Mouse (Mus musculus) forebrain, embryonic 16.5 days (tissue): ENCODE data around the gene Cpxm1. TPM values are rescaled to one million over a fixed set of nuclear protein-coding genes. Genes with fewer than 3 reads are reported as not detected.

Experiments used
- ATAC-seq: fragments of 200-750 bp; cut with Nextera tagmentation; 2 replicates; pipeline ENCODE4 v1.8.0; 2017; ENCODE audit warnings: mild to moderate bottlenecking, moderate library complexity
- H3K27ac ChIP-seq: fragments of 300-500 bp; sonication (generic); 2 replicates; pipeline ENCODE4 v1.5.1; 2014; ENCODE audit warnings: low read length, control low read depth
- H3K27me3 ChIP-seq: fragments of 300-500 bp; sonication (generic); replicated peaks from 2 replicates; pipeline ENCODE4 v1.6.1; 2014; ENCODE audit warnings: low read length; ENCODE audit not compliant: control insufficient read depth, insufficient read depth
- H3K36me3 ChIP-seq: fragments of 300-500 bp; sonication (generic); 2 replicates; pipeline ENCODE4 v1.6.1; 2014; ENCODE audit not compliant: control insufficient read depth, insufficient read depth
- H3K4me1 ChIP-seq: fragments of 300-500 bp; sonication (generic); replicated peaks from 2 replicates; pipeline ENCODE4 v1.6.1; 2014; ENCODE audit warnings: low read length; ENCODE audit not compliant: control insufficient read depth, insufficient read depth
- H3K4me2 ChIP-seq: fragments of 300-500 bp; sonication (generic); 2 replicates; pipeline ENCODE4 v1.6.1; 2014; ENCODE audit warnings: mild to moderate bottlenecking, low read length, control low read depth
- H3K4me3 ChIP-seq: fragments of 300-500 bp; sonication (generic); replicated peaks from 2 replicates; pipeline ENCODE4 v1.5.1; 2014; ENCODE audit warnings: mild to moderate bottlenecking, low read length, control low read depth
- H3K9ac ChIP-seq: fragments of 300-500 bp; sonication (generic); replicated peaks from 2 replicates; pipeline ENCODE4 v1.6.1; 2014; ENCODE audit warnings: low read depth, low read length, control low read depth
- H3K9me3 ChIP-seq: fragments of 300-500 bp; sonication (generic); 2 replicates; pipeline ENCODE4 v1.6.1; 2016; ENCODE audit warnings: low read length; ENCODE audit not compliant: control insufficient read depth
- WGBS: fragments of 180-500 bp; shearing (Covaris S2); extraction: QIAGEN DNeasy Blood & Tissue Kit; methylation state at CpG from one replicate; pipeline ENCODE4 v1.1.7; 2014; 5-methylcytosine and 5-hydroxymethylcytosine counted together
- polyA plus RNA-seq: library from polyadenylated mRNA; unstranded; fragments of >200 nt; fragmentation: Nextera tagmentation; extraction: Ambion mirVana; gene quantifications from 2 replicates; pipeline ENCODE4 v1.2.1, GENCODE M21; 2015

The Cpxm1 gene
- polyA plus RNA-seq, 1 experiment from 2014 or later = 18.1 TPM

DNA sequence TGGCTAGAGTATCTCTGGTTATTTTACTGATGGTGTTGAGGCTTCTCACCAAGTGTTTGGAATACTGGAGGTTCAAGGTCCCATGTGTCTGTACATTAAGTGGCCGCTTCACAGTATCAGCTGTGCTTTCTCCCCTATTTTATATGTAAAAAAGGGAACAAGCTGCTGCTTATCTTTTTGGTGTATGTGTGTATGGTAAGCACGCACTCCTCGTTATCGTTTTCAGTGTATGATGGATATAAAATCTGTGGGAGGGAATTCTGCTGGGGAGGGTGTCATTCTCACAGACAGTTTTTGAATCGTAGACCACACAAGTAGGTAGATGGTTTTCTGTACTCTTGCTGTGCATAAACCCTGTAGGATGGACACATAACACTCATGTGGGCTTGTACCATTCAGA lies 39.8 kb downstream of the Cpxm1 start:
- Histone ChIP-seq H3K4me3 (no peak overlapping the region), H3K4me2 (no peak overlapping the region), H3K27me3 (peaks cover 18% of the 10 kb centered on the region), H3K9me3 (no peaks in the 10 kb centered on the region), H3K4me1 (peaks cover 23% of the 10 kb centered on the region), H3K36me3 (no peaks in the 10 kb centered on the region), H3K9ac (no peak overlapping the region), H3K27ac (no peak overlapping the region)
- no peak for ATAC-seq
- 88% methylated on average over 5 of the region's 5 CpGs for WGBS

DNA sequence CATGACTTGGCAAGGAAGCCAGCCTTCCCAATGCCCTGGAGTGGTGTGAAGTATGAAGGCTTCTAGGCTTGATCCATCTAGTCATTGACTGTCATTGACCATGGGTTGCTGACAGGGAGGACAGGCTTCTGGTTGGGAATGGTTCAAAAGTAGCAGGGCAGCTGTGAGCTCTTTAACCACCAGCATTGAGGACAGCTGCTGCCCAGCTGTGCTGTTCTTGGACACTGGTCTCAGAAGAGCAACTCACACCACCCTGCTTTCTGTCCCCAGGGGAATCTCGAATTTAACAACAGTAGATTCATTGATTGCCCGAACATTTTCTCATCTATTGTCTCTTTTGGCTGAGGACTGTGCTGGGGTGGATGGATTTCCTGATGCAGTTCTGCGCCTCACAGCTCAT lies 43.5 kb downstream of the Cpxm1 start:
- Histone ChIP-seq H3K4me3 (no peak overlapping the region), H3K4me2 (no peak overlapping the region), H3K9me3 (no peaks in the 10 kb centered on the region), H3K9ac (no peak overlapping the region), H3K36me3 (no peaks in the 10 kb centered on the region), H3K4me1 (peaks cover 29% of the 10 kb centered on the region), H3K27ac (no peak overlapping the region), H3K27me3 (no peaks in the 10 kb centered on the region)
- ATAC-seq = no peak
- WGBS = 65% methylated on average over 3 of the region's 3 CpGs

DNA sequence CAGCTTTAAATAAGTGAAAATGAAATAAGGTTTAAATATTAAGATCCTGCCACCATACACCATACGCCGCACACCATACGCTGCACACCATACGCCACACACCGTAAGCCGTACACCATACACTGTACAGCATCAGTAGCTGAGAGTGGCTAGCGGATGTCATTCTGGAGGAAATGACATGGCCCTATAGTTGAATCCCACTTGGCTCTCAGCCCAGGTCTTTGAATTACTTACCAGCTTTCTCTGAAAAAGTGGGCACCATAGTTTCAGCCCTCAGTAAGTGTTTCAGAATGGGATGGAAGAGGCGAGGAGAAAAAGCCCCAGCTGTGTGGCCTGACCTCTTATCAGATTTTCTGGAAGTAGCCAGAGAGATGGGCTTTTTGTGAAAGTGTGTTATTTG lies 44.0 kb downstream of the Cpxm1 start:
- ATAC-seq = no peak
- H3K4me3 ChIP-seq = no peak overlapping the region
- no peak overlapping the region; the same call in 1 of the 2 replicates for H3K27ac ChIP-seq
- no peak overlapping the region for H3K4me2 ChIP-seq
- H3K9me3 ChIP-seq = no peaks in the 10 kb centered on the region
- 77% methylated on average over 8 of the region's 8 CpGs for WGBS
- no peaks in the 10 kb centered on the region for H3K36me3 ChIP-seq
- H3K9ac ChIP-seq = no peak overlapping the region
- no peaks in the 10 kb centered on the region for H3K27me3 ChIP-seq
- peaks cover 26% of the 10 kb centered on the region for H3K4me1 ChIP-seq

DNA sequence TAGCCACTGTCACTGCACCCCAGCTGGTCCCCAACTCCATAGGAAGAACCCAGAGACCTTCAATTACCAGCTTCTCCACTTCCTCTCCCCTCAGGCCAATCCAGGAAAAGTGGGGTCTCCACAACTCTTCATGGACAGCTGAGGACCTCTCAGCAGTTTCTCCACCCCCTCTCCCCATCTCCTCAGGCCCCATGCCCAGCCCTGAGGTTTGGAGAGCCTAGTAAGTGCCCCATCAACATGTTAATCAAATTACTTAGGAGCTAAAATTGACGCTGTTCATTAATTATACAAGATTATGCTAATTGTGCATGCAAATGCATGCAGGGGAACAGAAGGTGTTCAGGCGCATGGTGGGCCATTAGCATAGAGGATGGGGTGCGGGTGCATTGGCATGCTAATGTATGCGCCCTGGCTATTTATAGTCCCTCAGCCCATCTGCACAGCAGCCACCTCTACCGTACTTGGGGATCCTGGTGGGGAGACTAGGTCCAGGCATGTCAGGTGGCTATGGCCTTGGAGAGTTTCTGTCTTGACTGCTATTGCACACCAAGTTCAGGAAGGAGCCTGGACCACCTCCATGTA lies 45.5 kb downstream of the Cpxm1 start:
- H3K9ac ChIP-seq = no peak overlapping the region
- H3K4me3 ChIP-seq = no peak overlapping the region
- peaks cover 26% of the 10 kb centered on the region for H3K4me1 ChIP-seq
- H3K27ac ChIP-seq = peak overlapping the region; percentile 57
- no peaks in the 10 kb centered on the region for H3K9me3 ChIP-seq
- WGBS = 6% methylated on average over 5 of the region's 5 CpGs
- H3K4me2 ChIP-seq = no peak overlapping the region
- no peaks in the 10 kb centered on the region for H3K27me3 ChIP-seq
- peak; percentile 99 for ATAC-seq
- H3K36me3 ChIP-seq = no peaks in the 10 kb centered on the region

- WGBS = 88% methylated on average over 3 of the region's 3 CpGs
- Histone ChIP-seq H3K27me3 (no peaks in the 10 kb centered on the region), H3K9me3 (no peaks in the 10 kb centered on the region), H3K36me3 (no peaks in the 10 kb centered on the region), H3K4me2 (no peak overlapping the region), H3K9ac (no peak overlapping the region), H3K4me1 (peaks cover 26% of the 10 kb centered on the region), H3K4me3 (no peak overlapping the region), H3K27ac (no peak overlapping the region)
- no peak for ATAC-seq
These were observed 47.0 kb downstream of the Cpxm1 start for GRCm38 (mm10) chr2:130350376-130350775.

GRCm38 (mm10) chr2:130341220-130341580 lies 56.2 kb downstream of the Cpxm1 start:
- H3K4me1 ChIP-seq = no peaks in the 10 kb centered on the region; the same call in 1 of the 2 replicates
- H3K4me3 ChIP-seq = no peak overlapping the region
- H3K9ac ChIP-seq = no peak overlapping the region
- H3K4me2 ChIP-seq = no peak overlapping the region
- H3K27me3 ChIP-seq = no peaks in the 10 kb centered on the region
- no peak overlapping the region for H3K27ac ChIP-seq
- H3K36me3 ChIP-seq = no peaks in the 10 kb centered on the region
- 89% methylated on average over 7 of the region's 7 CpGs for WGBS
- no peaks in the 10 kb centered on the region for H3K9me3 ChIP-seq
- no peak for ATAC-seq

Other genes with a start within 250 kb of the Cpxm1 start
- 418 TPM in 2 replicates for gene Snrpb, start 218.2 kb downstream of the Cpxm1 start, polyA plus RNA-seq
- not detected in 2 replicates for gene Tmc2, start 202.4 kb downstream of the Cpxm1 start, polyA plus RNA-seq
- gene Nop56, start 123.1 kb downstream of the Cpxm1 start, polyA plus RNA-seq = 287 and 297 TPM in 2 replicates
- 176 and 179 TPM in 2 replicates for gene Idh3b, start 113.0 kb downstream of the Cpxm1 start, polyA plus RNA-seq
- gene Ebf4, start 102.4 kb downstream of the Cpxm1 start, polyA plus RNA-seq = 2.7 and 3.7 TPM in 2 replicates
- gene Gm28372, start 7.7 kb upstream of the Cpxm1 start, polyA plus RNA-seq = not detected in 2 replicates
- 0.73 and 0.86 TPM in 2 replicates for gene 1700020A23Rik, start 7.7 kb upstream of the Cpxm1 start, polyA plus RNA-seq
- 0.27 TPM in 1 of 2 replicates, not detected in the other for gene Tmem239, start 8.9 kb upstream of the Cpxm1 start, polyA plus RNA-seq
- 134 and 138 TPM in 2 replicates for gene Vps16, start 26.8 kb upstream of the Cpxm1 start, polyA plus RNA-seq
- gene Pced1a, start 27.1 kb upstream of the Cpxm1 start, polyA plus RNA-seq = 17.3 and 17.8 TPM in 2 replicates
- 152 and 160 TPM in 2 replicates for gene Ptpra, start 52.7 kb upstream of the Cpxm1 start, polyA plus RNA-seq
- gene Mrps26, start 166.2 kb upstream of the Cpxm1 start, polyA plus RNA-seq = 76.3 and 86.2 TPM in 2 replicates
- 2.4 TPM in 1 of 2 replicates, not detected in the other for gene Oxt, start 178.6 kb upstream of the Cpxm1 start, polyA plus RNA-seq
- gene Avp, start 185.0 kb upstream of the Cpxm1 start, polyA plus RNA-seq = 4.7 and 23.5 TPM in 2 replicates
- 12.5 and 17.2 TPM in 2 replicates for gene Fastkd5, start 232.5 kb upstream of the Cpxm1 start, polyA plus RNA-seq
- gene Ubox5, start 232.5 kb upstream of the Cpxm1 start, polyA plus RNA-seq = 13.7 and 14.7 TPM in 2 replicates
- gene Lzts3, start 245.2 kb upstream of the Cpxm1 start, polyA plus RNA-seq = 8.4 and 11.3 TPM in 2 replicates